Mouse (Mus musculus) G1E (cell line): ENCODE data around the gene Polk.

Experiments used
- CTCF ChIP-seq: IDR thresholded peaks from 2 replicates; pipeline ENCODE4 v1.5.1; 2012; ENCODE audit warnings: low read depth, low read length, inconsistent platforms, mixed read lengths
- GATA1 ChIP-seq: IDR thresholded peaks from 2 replicates; pipeline ENCODE4 v1.6.1; 2012; ENCODE audit warnings: borderline replicate concordance, low read length, inconsistent platforms, mixed read lengths
- POLR2AphosphoS5 ChIP-seq: IDR thresholded peaks from 2 replicates; pipeline ENCODE4 v1.6.1; 2012; ENCODE audit warnings: low read depth, low read length, inconsistent platforms; ENCODE audit not compliant: insufficient replicate concordance

GRCm38 (mm10) chr13:96541381-96541780, 998 bp downstream of the Polk start:
- TF ChIP-seq CTCF (no peak), GATA1 (no peak), POLR2AphosphoS5 (no peak)
